Mouse (Mus musculus) forebrain, embryonic 10.5 days (tissue): ENCODE measurements at regions not wholly inside any gene's neighbourhood (a gene's known extent, or its start where the extent isn't known, plus 50 kb on each side); places are given as distances from the start of the nearest gene placed in this dataset.

Source experiments
- DNase-seq: peaks from one replicate; pipeline ENCODE4 v3.0.0-alpha.2; 2017; ENCODE audit warnings: low spot score; ENCODE audit errors: extremely low spot score
- H3K27ac ChIP-seq: fragments of 300-500 bp; sonication (generic); 2 replicates; pipeline ENCODE4 v1.5.1; 2016; ENCODE audit warnings: mild to moderate bottlenecking
- H3K27me3 ChIP-seq: fragments of 300-500 bp; sonication (generic); 2 replicates; pipeline ENCODE4 v1.6.1; 2016; ENCODE audit warnings: mild to moderate bottlenecking; ENCODE audit not compliant: poor library complexity, severe bottlenecking
- H3K36me3 ChIP-seq: fragments of 300-500 bp; sonication (generic); replicated peaks from 2 replicates; pipeline ENCODE4 v1.6.1; 2016; ENCODE audit warnings: mild to moderate bottlenecking, moderate library complexity
- H3K4me1 ChIP-seq: fragments of 300-500 bp; sonication (generic); 2 replicates; pipeline ENCODE4 v1.6.1; 2016
- H3K4me3 ChIP-seq: fragments of 300-500 bp; sonication (generic); 2 replicates; pipeline ENCODE4 v1.5.1; 2016; ENCODE audit warnings: mild to moderate bottlenecking, moderate library complexity
- H3K9me3 ChIP-seq: fragments of 300-500 bp; sonication (generic); 2 replicates; pipeline ENCODE4 v1.6.1; 2016; ENCODE audit warnings: mild to moderate bottlenecking, moderate library complexity
- WGBS: fragments of 180-500 bp; shearing (Covaris S2); methylation state at CpG from one replicate; pipeline ENCODE4 v1.1.7; 2016; 5-methylcytosine and 5-hydroxymethylcytosine counted together

- H3K27me3 ChIP-seq: no peaks in the 10 kb centered on the region
- H3K27ac ChIP-seq: no peak overlapping the region
- H3K36me3 ChIP-seq: no peaks in the 10 kb centered on the region
- no peak overlapping the region for H3K4me3 ChIP-seq
- no peaks in the 10 kb centered on the region for H3K9me3 ChIP-seq
- 74% methylated on average over 1 of the region's 1 CpGs for WGBS
- no peak for DNase-seq
- H3K4me1 ChIP-seq: peaks cover 9% of the 10 kb centered on the region; the same call in 1 of the 2 replicates
These were observed 311.9 kb downstream of the Gpat3 start for GRCm38 (mm10) chr5:101157416-101157815.

GRCm38 (mm10) chr5:101146345-101146744 lies 300.8 kb downstream of the Gpat3 start:
- H3K36me3 ChIP-seq: no peaks in the 10 kb centered on the region
- DNase-seq: no peak
- 64% methylated on average over 3 of the region's 3 CpGs for WGBS
- no peaks in the 10 kb centered on the region for H3K4me1 ChIP-seq
- no peaks in the 10 kb centered on the region for H3K27me3 ChIP-seq
- H3K9me3 ChIP-seq: no peaks in the 10 kb centered on the region
- H3K27ac ChIP-seq: no peak overlapping the region
- no peak overlapping the region for H3K4me3 ChIP-seq

- H3K4me1 ChIP-seq: peaks cover 21% of the 10 kb centered on the region
- no peak overlapping the region for H3K27ac ChIP-seq
- WGBS: 14% methylated on average over 5 of the region's 5 CpGs
- no peak overlapping the region for H3K4me3 ChIP-seq
- no peaks in the 10 kb centered on the region for H3K36me3 ChIP-seq
- H3K9me3 ChIP-seq: no peaks in the 10 kb centered on the region
- H3K27me3 ChIP-seq: peaks cover 90% of the 10 kb centered on the region
- DNase-seq: no peak
These were observed 279.5 kb downstream of the Gpat3 start for GRCm38 (mm10) chr5:101124941-101125453.

GRCm38 (mm10) chr5:101122914-101123313 lies 277.4 kb downstream of the Gpat3 start:
- peaks cover 74% of the 10 kb centered on the region for H3K27me3 ChIP-seq
- WGBS: 91% methylated on average over 6 of the region's 6 CpGs

GRCm38 (mm10) chr5:101120509-101121201 lies 275.1 kb downstream of the Gpat3 start:
- H3K27me3 ChIP-seq: peaks cover 59% of the 10 kb centered on the region
- H3K27ac ChIP-seq: no peak overlapping the region
- H3K9me3 ChIP-seq: no peaks in the 10 kb centered on the region
- no peak overlapping the region for H3K4me3 ChIP-seq
- 86% methylated on average over 5 of the region's 5 CpGs for WGBS
- H3K4me1 ChIP-seq: peaks cover 30% of the 10 kb centered on the region
- no peaks in the 10 kb centered on the region for H3K36me3 ChIP-seq
- DNase-seq: no peak

More at GRCm38 (mm10) chr5:101122914-101123313, 277.4 kb downstream of the Gpat3 start:
- no peak for DNase-seq
- Histone ChIP-seq H3K36me3 (no peaks in the 10 kb centered on the region), H3K4me1 (peaks cover 29% of the 10 kb centered on the region), H3K27ac (no peak overlapping the region), H3K4me3 (no peak overlapping the region), H3K9me3 (no peaks in the 10 kb centered on the region)

GRCm38 (mm10) chr5:101112151-101112769 lies 266.7 kb downstream of the Gpat3 start:
- 65% methylated on average over 7 of the region's 7 CpGs for WGBS
- Histone ChIP-seq H3K4me1 (peaks cover 16% of the 10 kb centered on the region), H3K9me3 (no peaks in the 10 kb centered on the region), H3K4me3 (no peak overlapping the region), H3K27me3 (peaks cover 10% of the 10 kb centered on the region; the same call in 1 of the 2 replicates), H3K27ac (no peak overlapping the region), H3K36me3 (no peaks in the 10 kb centered on the region)
- DNase-seq: no peak

- Histone ChIP-seq H3K36me3 (no peaks in the 10 kb centered on the region), H3K4me3 (no peak overlapping the region), H3K9me3 (no peaks in the 10 kb centered on the region), H3K4me1 (peaks cover 14% of the 10 kb centered on the region), H3K27me3 (0 out of 2 replicates have a peak, but pooled peaks cover 8% of the 10 kb centered on the region), H3K27ac (no peak overlapping the region)
- 79% methylated on average over 4 of the region's 4 CpGs for WGBS
- DNase-seq: no peak
These were observed 266.1 kb downstream of the Gpat3 start for GRCm38 (mm10) chr5:101111619-101112018.

GRCm38 (mm10) chr5:101100975-101101699 lies 255.6 kb downstream of the Gpat3 start:
- Histone ChIP-seq H3K4me3 (no peak overlapping the region), H3K27ac (no peak overlapping the region), H3K36me3 (no peaks in the 10 kb centered on the region), H3K4me1 (no peaks in the 10 kb centered on the region), H3K9me3 (no peaks in the 10 kb centered on the region), H3K27me3 (no peaks in the 10 kb centered on the region)
- DNase-seq: no peak
- WGBS: 86% methylated on average over 11 of the region's 11 CpGs

- H3K36me3 ChIP-seq: no peaks in the 10 kb centered on the region
- no peak overlapping the region for H3K27ac ChIP-seq
- H3K9me3 ChIP-seq: no peaks in the 10 kb centered on the region
- DNase-seq: no peak
- H3K4me3 ChIP-seq: no peak overlapping the region
- H3K27me3 ChIP-seq: no peaks in the 10 kb centered on the region
- WGBS: 83% methylated on average over 21 of the region's 21 CpGs
- H3K4me1 ChIP-seq: peaks cover 15% of the 10 kb centered on the region
These were observed 245.6 kb downstream of the Gpat3 start for GRCm38 (mm10) chr5:101091027-101091598.

- no peaks in the 10 kb centered on the region for H3K36me3 ChIP-seq
- H3K27ac ChIP-seq: no peak overlapping the region
- no peak for DNase-seq
- 90% methylated on average over 7 of the region's 7 CpGs for WGBS
- H3K9me3 ChIP-seq: no peaks in the 10 kb centered on the region
- no peak overlapping the region for H3K4me3 ChIP-seq
- H3K27me3 ChIP-seq: no peaks in the 10 kb centered on the region
- H3K4me1 ChIP-seq: peaks cover 15% of the 10 kb centered on the region
These were observed 245.0 kb downstream of the Gpat3 start for GRCm38 (mm10) chr5:101090415-101091026.

- 89% methylated on average over 3 of the region's 3 CpGs for WGBS
- H3K4me1 ChIP-seq: no peaks in the 10 kb centered on the region; the same call in 1 of the 2 replicates
- no peak for DNase-seq
These were observed 239.7 kb downstream of the Gpat3 start for GRCm38 (mm10) chr5:101085199-101085598.

GRCm38 (mm10) chr5:101082611-101083010 lies 237.1 kb downstream of the Gpat3 start:
- WGBS: 84% methylated on average over 20 of the region's 20 CpGs
- H3K4me3 ChIP-seq: no peak overlapping the region
- H3K27ac ChIP-seq: no peak overlapping the region
- no peaks in the 10 kb centered on the region for H3K4me1 ChIP-seq
- H3K27me3 ChIP-seq: no peaks in the 10 kb centered on the region
- DNase-seq: no peak
- no peaks in the 10 kb centered on the region for H3K36me3 ChIP-seq
- no peaks in the 10 kb centered on the region for H3K9me3 ChIP-seq

More at GRCm38 (mm10) chr5:101085199-101085598, 239.7 kb downstream of the Gpat3 start:
- H3K27me3 ChIP-seq: no peaks in the 10 kb centered on the region
- no peaks in the 10 kb centered on the region for H3K36me3 ChIP-seq
- no peak overlapping the region for H3K27ac ChIP-seq
- H3K4me3 ChIP-seq: no peak overlapping the region
- H3K9me3 ChIP-seq: no peaks in the 10 kb centered on the region
